Mouse (Mus musculus) activated CD4-positive, CD25-positive, alpha-beta regulatory T cell (primary cell): ENCODE measurements around the gene A730061H03Rik. TPM values are rescaled to one million over a fixed set of nuclear protein-coding genes. Genes with fewer than 3 reads are reported as not detected.

Experiments
- polyA plus RNA-seq, 2 experiments: library from polyadenylated mRNA; unstranded; fragments of 100-300 nt; shearing (Covaris generic); gene quantifications; one replicate each; pipeline ENCODE4 v1.2.1; 2017

Gene A730061H03Rik
- polyA plus RNA-seq = 1 to 10 TPM; 2.3 to 5.0 TPM

DNA sequence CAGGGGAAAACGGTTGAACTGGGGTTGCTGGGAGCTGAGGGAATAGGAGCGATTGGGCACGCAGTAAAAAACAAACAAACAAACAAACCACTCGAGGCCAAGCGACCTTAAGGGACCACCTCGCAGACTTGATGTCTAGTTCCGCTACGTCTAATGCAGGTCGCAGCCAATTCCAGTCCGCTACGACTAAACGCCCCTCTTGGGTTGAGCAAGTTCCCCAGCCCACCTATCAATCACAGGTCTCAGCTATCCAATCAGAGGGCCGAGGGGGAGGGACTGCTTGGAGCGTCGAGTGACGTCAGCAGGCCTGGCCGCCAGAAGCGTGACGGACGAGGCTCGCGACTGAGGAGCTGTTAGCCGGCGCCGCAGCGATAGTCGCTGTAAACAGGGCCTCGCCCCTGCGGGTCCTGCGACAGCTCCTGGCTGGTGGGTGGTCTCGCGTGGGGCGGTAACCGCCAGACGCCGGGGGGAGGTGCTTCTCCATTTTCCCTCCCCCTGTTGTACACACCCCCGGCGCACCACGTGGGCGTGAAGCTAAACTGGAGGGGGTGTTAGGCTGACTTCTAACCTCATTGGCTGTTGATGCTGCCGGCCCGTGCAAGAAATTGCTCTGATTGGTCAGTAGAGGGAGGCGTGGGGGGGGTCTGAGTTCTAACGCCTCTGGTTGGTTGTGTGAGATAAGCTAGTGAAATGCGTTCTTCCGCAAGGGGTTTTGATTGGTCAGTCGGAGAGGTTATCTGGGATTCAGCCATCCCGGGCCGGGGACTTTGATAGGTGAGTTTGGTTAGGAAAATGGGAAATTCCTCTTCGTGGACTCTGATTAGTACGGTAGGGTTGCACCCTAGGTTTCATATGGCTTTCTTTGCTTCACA, at the start of gene A730061H03Rik:
A730061H03Rik (minus strand) TSS at position 205 of the 872 bp plus-strand sequence.

DNA sequence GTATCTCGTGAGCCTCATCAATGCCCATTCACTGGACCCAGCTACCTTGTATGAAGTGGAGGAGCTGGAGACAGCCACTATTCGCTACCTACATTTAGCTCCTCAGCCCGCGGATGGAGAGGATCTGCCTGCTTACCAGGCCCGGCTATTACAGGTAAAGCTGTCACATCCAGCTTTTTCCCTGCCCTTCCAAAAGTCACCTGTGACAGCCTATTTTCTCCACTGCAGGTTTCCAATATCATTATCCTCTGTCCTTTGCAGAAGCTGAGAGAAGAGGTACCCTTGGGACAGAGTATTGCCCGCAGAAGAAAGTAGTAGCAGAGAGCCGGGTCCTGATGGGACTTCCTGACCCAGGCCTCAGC, 43.0 kb upstream of the A730061H03Rik start, which contains the start of gene Irf9:
Irf9 (plus strand) TSS at position 301 of the 362 bp plus-strand sequence.

DNA sequence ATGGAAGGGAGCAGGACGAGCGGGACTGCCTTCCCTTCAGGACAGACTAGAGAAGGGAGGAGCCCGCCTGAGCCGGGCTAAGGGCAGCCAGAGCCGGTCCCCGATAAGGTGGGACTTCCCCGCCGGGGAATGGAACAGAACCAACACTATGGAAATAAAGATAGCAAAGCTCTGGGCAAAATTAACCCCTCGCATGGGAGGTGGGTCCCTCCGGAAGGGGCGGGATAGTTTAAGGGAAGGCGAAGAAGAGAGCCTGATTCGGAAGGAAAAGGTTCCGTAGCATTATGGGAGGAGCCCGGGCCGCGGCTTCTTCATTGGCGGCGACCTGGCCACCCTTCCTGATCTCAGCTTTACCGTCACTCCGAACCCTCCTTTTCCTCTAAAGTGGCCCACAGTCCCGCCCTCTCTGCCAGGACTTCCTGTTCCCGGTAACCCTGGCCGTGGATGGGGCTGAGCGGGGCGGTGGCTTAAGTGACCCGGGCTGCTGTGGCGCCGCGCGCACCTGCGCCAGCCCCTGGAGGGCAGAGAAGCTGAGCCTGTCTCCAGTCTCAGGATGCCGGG, 31.2 kb upstream of the A730061H03Rik start, which contains the start of gene Rnf31:
Rnf31 (plus strand) TSS at position 378 of the 561 bp plus-strand sequence.

DNA sequence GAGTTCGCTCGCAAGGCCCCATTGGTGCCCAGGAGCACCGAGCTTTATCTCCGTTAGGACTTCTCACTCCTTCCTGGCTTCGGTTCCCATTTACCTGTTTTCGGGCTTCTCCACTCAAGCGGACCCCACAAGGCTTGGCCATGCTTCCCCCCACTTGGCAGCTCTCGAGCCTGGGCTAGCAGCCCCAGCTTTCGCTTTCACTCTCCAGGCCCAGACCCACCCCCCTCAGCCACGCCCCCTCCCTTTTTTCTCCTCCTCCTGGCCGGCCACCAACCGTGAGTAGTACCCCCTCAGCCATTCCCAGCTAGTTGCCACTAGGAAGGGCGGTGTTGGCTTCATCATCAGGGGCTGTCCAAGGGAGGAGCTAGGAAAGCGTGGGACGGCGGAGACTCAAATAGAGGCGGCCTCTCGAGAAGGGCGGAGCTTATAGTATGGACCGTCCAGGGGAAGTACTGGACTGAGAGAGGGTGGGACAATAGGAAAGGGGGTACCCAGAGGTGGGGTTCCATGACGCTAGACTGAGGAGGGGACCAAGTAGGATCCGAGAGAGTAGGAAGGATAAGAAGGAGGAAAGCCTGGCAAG, 30.6 kb upstream of the A730061H03Rik start, which contains the start of gene Psme2:
Psme2 (minus strand) TSS at position 366 of the 583 bp plus-strand sequence.

DNA sequence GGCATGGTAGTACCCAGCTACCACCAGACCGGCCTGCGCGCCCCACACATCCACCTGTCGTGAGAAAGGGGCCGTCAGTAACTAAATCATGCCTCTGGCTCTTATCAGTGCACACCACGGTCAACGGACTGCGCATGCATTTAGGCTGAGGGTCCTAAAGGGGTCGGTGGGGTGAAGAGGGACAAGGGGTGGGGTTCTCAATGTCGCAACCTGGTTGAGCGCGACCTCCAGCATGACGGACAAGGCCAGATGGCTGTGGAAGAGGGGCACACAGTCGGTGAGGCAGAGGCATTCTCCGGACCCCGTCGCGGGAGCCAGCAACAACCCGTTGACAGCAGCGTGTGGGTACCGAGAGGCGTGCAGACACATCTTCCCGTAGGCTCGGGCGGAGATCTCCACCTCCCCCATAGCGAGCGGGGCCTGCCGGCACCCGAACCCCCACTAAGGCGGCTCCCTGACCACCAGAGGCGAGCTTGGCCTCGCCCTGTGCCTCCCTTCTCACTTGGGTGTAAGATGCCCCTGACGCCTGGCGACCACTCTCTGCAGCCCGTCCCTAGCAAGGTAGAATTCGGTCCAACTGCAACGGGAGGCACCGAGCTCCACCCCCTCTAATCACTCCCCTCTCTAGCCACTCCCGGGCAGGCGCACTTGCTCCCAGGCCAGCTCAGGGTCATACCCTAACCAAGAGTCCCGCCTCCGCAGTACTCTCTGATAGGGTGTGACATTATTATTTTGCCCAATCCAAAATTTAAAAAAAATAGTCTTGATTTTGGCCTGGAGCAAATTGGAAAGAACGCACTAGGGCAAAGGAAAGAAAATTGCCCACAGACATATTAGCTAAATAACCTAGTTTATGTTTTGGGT, 24.7 kb upstream of the A730061H03Rik start, which contains the start of gene Emc9:
Emc9 (minus strand) TSS at position 601 of the 864 bp plus-strand sequence.

DNA sequence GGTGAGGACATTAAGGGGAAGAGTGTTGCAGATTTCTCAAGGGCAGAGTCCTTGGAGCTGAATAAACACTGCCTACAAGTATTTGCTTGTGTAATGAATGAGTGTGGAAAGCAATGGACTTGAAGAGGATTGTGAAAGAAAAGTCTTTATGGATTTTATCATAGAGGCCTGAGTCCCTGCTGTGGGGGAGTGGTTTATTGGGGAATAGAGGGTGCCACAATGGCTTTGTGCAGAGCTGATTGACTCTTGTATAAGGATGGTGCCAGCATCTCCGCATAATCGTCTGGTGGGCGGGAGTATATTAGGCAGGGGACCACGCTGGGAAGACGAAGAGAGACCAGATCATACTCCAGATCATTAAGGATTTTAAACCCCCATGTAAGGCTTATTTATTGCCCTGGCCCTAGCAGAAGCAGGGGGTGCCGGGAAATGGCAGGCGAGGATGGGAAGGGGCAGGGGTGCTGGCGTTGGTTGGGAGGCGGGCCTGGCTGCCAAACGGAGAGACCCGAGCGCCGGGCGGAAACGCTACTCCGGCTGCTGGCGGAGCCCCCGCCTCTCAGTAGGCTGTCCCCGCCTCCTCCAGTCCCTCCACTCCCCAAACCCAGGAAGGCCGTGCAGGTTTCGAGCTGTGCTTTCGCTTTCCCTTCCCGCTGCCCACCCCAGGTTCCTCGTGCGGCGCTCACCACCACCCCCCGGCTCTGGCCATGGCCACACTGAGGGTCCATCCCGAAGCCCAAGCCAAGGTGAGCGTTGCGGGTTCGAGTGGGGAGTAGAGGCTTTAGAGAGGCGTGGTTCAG, 17.9 kb upstream of the A730061H03Rik start, which contains the start of gene Psme1:
Psme1 (plus strand) TSS at position 253 of the 797 bp plus-strand sequence.

DNA sequence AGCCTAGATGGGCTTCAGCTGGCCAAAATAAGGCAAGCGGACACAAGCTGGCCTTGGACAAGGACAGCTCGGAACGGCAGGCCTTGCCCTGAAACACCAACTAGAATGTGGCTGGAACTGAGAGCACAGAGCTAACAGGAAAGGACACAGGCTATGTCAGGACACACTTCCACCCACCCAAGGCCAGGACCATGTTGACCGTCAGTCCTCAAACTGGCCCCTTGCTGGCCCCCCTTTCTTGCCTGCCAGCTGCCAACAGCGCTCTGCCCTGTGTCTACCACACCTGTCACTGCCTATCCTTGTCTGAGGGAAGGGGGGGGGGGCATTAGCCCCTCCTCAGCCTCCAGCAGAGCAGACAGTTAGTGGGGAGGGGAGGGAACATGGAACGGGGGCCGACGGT, 15.1 kb upstream of the A730061H03Rik start, which contains the start of gene Fitm1:
Fitm1 (plus strand) TSS at position 316 of the 400 bp plus-strand sequence.

DNA sequence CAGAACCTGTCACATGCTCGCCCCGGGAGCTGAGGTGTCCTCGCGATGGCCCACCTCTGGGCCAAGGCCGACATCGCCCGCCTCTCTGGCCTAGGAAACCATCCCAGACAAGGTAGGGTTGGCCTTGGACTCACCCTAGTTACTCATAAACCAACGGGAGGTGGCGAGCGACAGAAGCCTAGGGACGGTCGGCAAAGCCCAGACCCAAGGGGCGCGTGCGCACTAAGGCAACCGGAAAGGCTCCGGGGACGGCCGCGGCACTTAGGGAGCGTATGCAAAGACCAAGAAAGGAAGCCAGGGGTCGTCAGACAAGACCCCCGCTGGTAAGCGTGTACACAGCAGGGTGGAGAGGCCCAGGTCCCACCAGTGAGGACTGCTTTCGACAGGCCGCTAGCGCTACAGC, 406 bp downstream of the A730061H03Rik start, which contains the start of gene Dcaf11:
Dcaf11 (plus strand) TSS at position 208 of the 403 bp plus-strand sequence.

DNA sequence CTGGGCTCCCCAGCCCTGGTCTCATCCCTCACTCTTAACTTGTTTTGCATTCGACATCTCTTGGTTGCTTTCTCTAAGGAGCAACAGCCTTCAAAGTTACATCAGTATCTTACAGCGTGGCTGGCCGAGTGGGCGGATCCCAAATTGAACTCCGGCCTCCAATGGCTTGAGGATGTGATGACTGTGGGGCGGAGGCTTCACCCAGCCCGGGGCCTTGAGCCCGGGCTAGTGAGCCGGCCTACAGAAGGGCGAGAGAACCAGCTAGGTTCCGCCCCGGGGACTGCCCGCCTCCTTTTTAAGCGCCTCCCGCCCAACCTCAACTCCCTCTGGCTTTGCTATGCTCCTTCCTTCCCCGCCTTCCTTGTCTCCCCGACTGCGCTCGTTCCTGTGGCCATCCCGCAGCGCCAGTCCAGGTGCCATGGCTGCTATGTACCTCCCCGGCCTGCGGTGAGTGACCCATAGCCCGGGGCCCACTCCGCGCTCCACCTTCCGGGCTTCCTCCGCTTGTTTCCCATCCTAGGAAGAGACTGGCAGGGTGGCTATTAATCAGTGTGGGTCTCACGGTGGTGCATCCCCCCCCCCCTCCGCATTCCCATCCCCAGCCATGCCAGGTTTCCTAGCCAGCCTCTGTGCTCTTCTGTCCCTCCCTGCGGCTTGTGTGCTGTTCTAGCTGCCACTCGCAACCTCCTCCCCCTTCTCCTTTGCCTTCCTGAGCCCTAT, 20.0 kb downstream of the A730061H03Rik start, which contains the start of gene Pck2:
Pck2 (plus strand) TSS at position 200 of the 720 bp plus-strand sequence.

DNA sequence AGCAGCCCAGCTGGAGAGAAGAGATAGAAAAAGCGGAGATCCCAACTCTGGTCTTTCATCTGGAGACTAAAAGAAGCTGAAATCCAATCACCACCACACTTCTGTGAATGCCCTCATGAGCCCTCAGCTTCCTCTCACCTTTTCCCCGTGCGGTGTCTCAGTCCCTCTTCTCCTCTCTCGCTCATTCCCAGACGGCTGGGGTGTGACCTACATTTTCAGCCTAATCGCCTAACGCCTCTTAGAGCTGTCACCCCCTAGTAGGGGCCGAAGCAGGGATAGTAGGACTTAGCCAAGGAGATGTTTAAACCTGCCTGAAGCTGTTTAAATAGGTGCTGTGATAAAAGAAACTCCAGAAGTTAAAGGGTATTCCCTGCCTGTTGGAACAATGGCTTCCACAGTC, 35.4 kb downstream of the A730061H03Rik start, which contains the start of gene Nrl:
Nrl (minus strand) TSS at position 197 of the 400 bp plus-strand sequence.

DNA sequence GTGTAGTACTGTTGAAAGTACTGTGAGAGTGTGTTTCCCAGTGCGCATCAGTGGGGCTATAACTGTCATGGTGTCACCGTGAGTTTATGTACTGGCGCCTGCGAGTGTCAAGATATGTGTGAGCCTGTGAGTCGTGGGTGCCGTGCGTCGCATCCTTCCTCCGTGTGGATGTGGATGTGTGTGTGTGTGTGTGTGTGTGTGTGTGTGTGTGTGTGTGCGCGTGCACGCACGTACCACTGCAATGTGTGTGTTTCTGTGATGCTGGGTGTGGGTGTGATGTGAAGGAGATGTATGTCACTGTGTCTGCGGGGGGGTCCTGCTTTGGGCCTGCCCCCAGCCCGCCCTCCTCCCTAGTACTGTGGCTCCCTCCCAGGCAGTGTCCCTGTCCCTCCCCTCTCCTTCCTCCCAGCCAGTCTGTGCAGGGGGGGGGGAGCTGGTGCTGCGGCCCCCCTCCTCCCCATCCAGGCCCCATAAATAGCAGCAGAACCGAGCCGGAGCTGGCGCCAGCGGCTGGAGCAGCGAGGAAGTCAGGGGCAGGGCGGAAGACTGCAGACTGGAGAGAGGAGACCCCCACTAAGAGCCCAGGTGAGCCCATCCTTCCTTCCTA, 50.0 kb downstream of the A730061H03Rik start, which contains the start of gene Cpne6:
Cpne6 (plus strand) TSS at position 321 of the 607 bp plus-strand sequence.

Other genes starting within 250 kb of the A730061H03Rik start
- gene Dhrs4, start 81.6 kb downstream of the A730061H03Rik start, polyA plus RNA-seq = 10 to 100 TPM; 46.9 to 50.3 TPM
- gene Carmil3, start 69.8 kb downstream of the A730061H03Rik start, polyA plus RNA-seq = 1 to 10 TPM in 1 of 2 experiments, under 1 TPM in 1; 0.97 to 1.0 TPM
- under 1 TPM in 1 of 2 experiments, not detected in 1; 0.75 TPM for gene Cpne6, start 50.0 kb downstream of the A730061H03Rik start, polyA plus RNA-seq
- under 1 TPM; 0.11 to 0.16 TPM for gene Nrl, start 35.4 kb downstream of the A730061H03Rik start, polyA plus RNA-seq
- gene Pck2, start 20.1 kb downstream of the A730061H03Rik start, polyA plus RNA-seq = 10 to 100 TPM in 1 of 2 experiments, 1 to 10 TPM in 1; 9.6 to 27.7 TPM
- gene Dcaf11, start 400 bp downstream of the A730061H03Rik start, polyA plus RNA-seq = 100 to 1,000 TPM; 127 to 137 TPM
- gene Fitm1, start 15.2 kb upstream of the A730061H03Rik start, polyA plus RNA-seq = not detected
- 1,000 to 10,000 TPM; 1,262 to 1,326 TPM for gene Psme1, start 17.7 kb upstream of the A730061H03Rik start, polyA plus RNA-seq
- 10 to 100 TPM; 29.1 to 38.6 TPM for gene Emc9, start 24.9 kb upstream of the A730061H03Rik start, polyA plus RNA-seq
- gene Psme2, start 30.7 kb upstream of the A730061H03Rik start, polyA plus RNA-seq = 1,000 to 10,000 TPM; 1,039 to 1,128 TPM
- 10 to 100 TPM; 30.5 to 62.2 TPM for gene Rnf31, start 31.3 kb upstream of the A730061H03Rik start, polyA plus RNA-seq
- gene Irf9, start 43.2 kb upstream of the A730061H03Rik start, polyA plus RNA-seq = 100 to 1,000 TPM; 169 to 197 TPM
- 1 to 10 TPM; 2.8 to 5.6 TPM for gene Rec8, start 57.6 kb upstream of the A730061H03Rik start, polyA plus RNA-seq
- 10 to 100 TPM; 31.1 to 45.2 TPM for gene Ipo4, start 75.6 kb upstream of the A730061H03Rik start, polyA plus RNA-seq
- 1 to 10 TPM; 1.6 to 2.2 TPM for gene Gm49378, start 77.5 kb upstream of the A730061H03Rik start, polyA plus RNA-seq
- 10 to 100 TPM; 64.4 to 75.6 TPM for gene Tm9sf1, start 83.4 kb upstream of the A730061H03Rik start, polyA plus RNA-seq
- 1 to 10 TPM; 1.3 to 1.6 TPM for gene Tssk4, start 89.8 kb upstream of the A730061H03Rik start, polyA plus RNA-seq
- 100 to 1,000 TPM; 101 to 105 TPM for gene Mdp1, start 100.1 kb upstream of the A730061H03Rik start, polyA plus RNA-seq
- gene Gmpr2, start 111.5 kb upstream of the A730061H03Rik start, polyA plus RNA-seq = 10 to 100 TPM; 34.4 to 55.8 TPM
- gene Nedd8, start 111.7 kb upstream of the A730061H03Rik start, polyA plus RNA-seq = 100 to 1,000 TPM; 479 to 482 TPM
- 10 to 100 TPM; 50.8 to 60.2 TPM for gene Tinf2, start 121.4 kb upstream of the A730061H03Rik start, polyA plus RNA-seq
- under 1 TPM; 0.32 to 0.81 TPM for gene Tgm1, start 153.5 kb upstream of the A730061H03Rik start, polyA plus RNA-seq
- 10 to 100 TPM; 57.8 to 79.6 TPM for gene Rabggta, start 161.9 kb upstream of the A730061H03Rik start, polyA plus RNA-seq
- gene Dhrs1, start 185.3 kb upstream of the A730061H03Rik start, polyA plus RNA-seq = 10 to 100 TPM; 39.5 to 63.1 TPM
- gene Nop9, start 185.3 kb upstream of the A730061H03Rik start, polyA plus RNA-seq = 10 to 100 TPM; 38.9 to 45.7 TPM
- gene Cideb, start 198.1 kb upstream of the A730061H03Rik start, polyA plus RNA-seq = not detected
- gene Ltb4r2, start 201.0 kb upstream of the A730061H03Rik start, polyA plus RNA-seq = under 1 TPM; 0.17 to 0.21 TPM
- 10 to 100 TPM; 13.2 to 19.4 TPM for gene Ltb4r1, start 205.6 kb upstream of the A730061H03Rik start, polyA plus RNA-seq
- gene Adcy4, start 223.7 kb upstream of the A730061H03Rik start, polyA plus RNA-seq = under 1 TPM; 0.16 to 0.32 TPM
- 100 to 1,000 TPM in 1 of 2 experiments, 10 to 100 TPM in 1; 72.7 to 103 TPM for gene Ripk3, start 228.5 kb upstream of the A730061H03Rik start, polyA plus RNA-seq